Mouse (Mus musculus) stomach, embryonic 15.5 days (tissue): ENCODE measurements around the gene Mterf4. TPM values are rescaled to one million over a fixed set of nuclear protein-coding genes. Genes with fewer than 3 reads are reported as not detected.
A peak's percentile ranks its signal among the peaks of the same experiment; 100 is the strongest.
"Not testable (repeated sequence)": the region's sequence is repeated elsewhere in the genome, so short reads cannot be mapped to it uniquely, and the experiment has no call there.

Experiments
- ATAC-seq: fragments of 200-750 bp; cut with Nextera tagmentation; 2 replicates; pipeline ENCODE4 v1.8.0; 2017; ENCODE audit warnings: low read depth, moderate number of reproducible peaks, moderate TSS enrichment; ENCODE audit not compliant: insufficient read depth, low FRiP score
- H3K27ac ChIP-seq: fragments of 300-500 bp; sonication (generic); 2 replicates; pipeline ENCODE4 v1.5.1; 2015; ENCODE audit warnings: mild to moderate bottlenecking, inconsistent platforms
- H3K27me3 ChIP-seq: fragments of 300-500 bp; sonication (generic); replicated peaks from 2 replicates; pipeline ENCODE4 v1.6.1; 2015; ENCODE audit warnings: inconsistent platforms
- H3K36me3 ChIP-seq: fragments of 300-500 bp; sonication (generic); 2 replicates; pipeline ENCODE4 v1.6.1; 2015; ENCODE audit warnings: inconsistent platforms
- H3K4me1 ChIP-seq: fragments of 300-500 bp; sonication (generic); 2 replicates; pipeline ENCODE4 v1.6.1; 2015; ENCODE audit warnings: inconsistent platforms
- H3K4me2 ChIP-seq: fragments of 300-500 bp; sonication (generic); 2 replicates; pipeline ENCODE4 v1.6.1; 2015; ENCODE audit warnings: mild to moderate bottlenecking, inconsistent platforms
- H3K4me3 ChIP-seq: fragments of 300-500 bp; sonication (generic); replicated peaks from 2 replicates; pipeline ENCODE4 v1.5.1; 2015; ENCODE audit warnings: inconsistent platforms
- H3K9ac ChIP-seq: fragments of 300-500 bp; sonication (generic); 2 replicates; pipeline ENCODE4 v1.6.1; 2015; ENCODE audit warnings: inconsistent platforms
- H3K9me3 ChIP-seq: fragments of 300-500 bp; sonication (generic); 2 replicates; pipeline ENCODE4 v1.6.1; 2016; ENCODE audit warnings: inconsistent platforms
- WGBS: fragments of 180-500 bp; shearing (Covaris S2); methylation state at CpG from one replicate; pipeline ENCODE4 v1.1.7; 2015; 5-methylcytosine and 5-hydroxymethylcytosine counted together
- polyA plus RNA-seq: library from polyadenylated mRNA; unstranded; fragments of >200 nt; fragmentation: Nextera tagmentation; extraction: Ambion mirVana; gene quantifications from 2 replicates; pipeline ENCODE4 v1.2.1, GENCODE M21; 2015

Gene Mterf4
- polyA plus RNA-seq, 1 experiment from 2014 or later, result 24.5 TPM

GRCm38 (mm10) chr1:93294491-93294890 is 11.2 kb downstream of the Mterf4 start:
- ATAC-seq, H3K27ac ChIP-seq, H3K4me2 ChIP-seq, H3K4me1 ChIP-seq, H3K4me3 ChIP-seq, H3K9me3 ChIP-seq, H3K27me3 ChIP-seq, H3K9ac ChIP-seq: not testable (repeated sequence)
- peaks cover 11% of the 10 kb centered on the region for H3K36me3 ChIP-seq
- 75% methylated on average over 3 of the region's 3 CpGs for WGBS

- no peak overlapping the region for H3K9ac ChIP-seq
- no peaks in the 10 kb centered on the region for H3K4me1 ChIP-seq
- no peak overlapping the region for H3K4me2 ChIP-seq
- no peaks in the 10 kb centered on the region for H3K9me3 ChIP-seq
- H3K36me3 ChIP-seq, result peaks cover 5% of the 10 kb centered on the region
- no peak for ATAC-seq
- H3K4me3 ChIP-seq, result no peak overlapping the region
- no peak overlapping the region for H3K27ac ChIP-seq
- WGBS, result 74% methylated on average over 8 of the region's 8 CpGs
- H3K27me3 ChIP-seq, result no peaks in the 10 kb centered on the region
Measured at GRCm38 (mm10) chr1:93292006-93292405, 13.7 kb downstream of the Mterf4 start.

- Histone ChIP-seq H3K4me1 (no peaks in the 10 kb centered on the region), H3K9ac (no peak overlapping the region), H3K36me3 (peaks cover 5% of the 10 kb centered on the region), H3K4me2 (no peak overlapping the region), H3K27me3 (no peaks in the 10 kb centered on the region), H3K4me3 (no peak overlapping the region), H3K9me3 (no peaks in the 10 kb centered on the region), H3K27ac (no peak overlapping the region)
- no peak for ATAC-seq
- 81% methylated on average over 1 of the region's 1 CpGs for WGBS
Measured at GRCm38 (mm10) chr1:93291591-93291990, 14.1 kb downstream of the Mterf4 start.

GRCm38 (mm10) chr1:93290956-93291355 is 14.8 kb downstream of the Mterf4 start:
- no peaks in the 10 kb centered on the region for H3K27me3 ChIP-seq
- no peak overlapping the region for H3K9ac ChIP-seq
- no peak overlapping the region for H3K4me2 ChIP-seq
- no peaks in the 10 kb centered on the region for H3K4me1 ChIP-seq
- no peak overlapping the region for H3K4me3 ChIP-seq
- 81% methylated on average over 4 of the region's 4 CpGs for WGBS
- H3K27ac ChIP-seq, result no peak overlapping the region
- H3K36me3 ChIP-seq, result no peaks in the 10 kb centered on the region; the same call in 1 of the 2 replicates
- no peaks in the 10 kb centered on the region for H3K9me3 ChIP-seq
- no peak for ATAC-seq

GRCm38 (mm10) chr1:93289678-93290214 is 16.0 kb downstream of the Mterf4 start:
- H3K4me2 ChIP-seq, result no peak overlapping the region
- H3K9ac ChIP-seq, result no peak overlapping the region
- no peak overlapping the region for H3K27ac ChIP-seq
- no peaks in the 10 kb centered on the region for H3K36me3 ChIP-seq
- no peaks in the 10 kb centered on the region for H3K4me1 ChIP-seq
- H3K9me3 ChIP-seq, result no peaks in the 10 kb centered on the region
- no peaks in the 10 kb centered on the region for H3K27me3 ChIP-seq
- WGBS, result 39% methylated on average over 3 of the region's 3 CpGs
- no peak overlapping the region for H3K4me3 ChIP-seq
- no peak for ATAC-seq

GRCm38 (mm10) chr1:93277041-93277440 is 28.7 kb downstream of the Mterf4 start:
- 68% methylated on average over 7 of the region's 7 CpGs for WGBS
- no peak for ATAC-seq
- H3K27ac ChIP-seq, result no peak overlapping the region

GRCm38 (mm10) chr1:93275561-93275960 is 30.2 kb downstream of the Mterf4 start:
- Histone ChIP-seq H3K27me3 (no peaks in the 10 kb centered on the region), H3K27ac (no peak overlapping the region), H3K36me3 (no peaks in the 10 kb centered on the region; the same call in 1 of the 2 replicates), H3K4me1 (no peaks in the 10 kb centered on the region), H3K9me3 (no peaks in the 10 kb centered on the region), H3K4me3 (no peak overlapping the region), H3K9ac (no peak overlapping the region), H3K4me2 (no peak overlapping the region)
- 72% methylated on average over 6 of the region's 6 CpGs for WGBS
- no peak for ATAC-seq

More at GRCm38 (mm10) chr1:93277041-93277440, 28.7 kb downstream of the Mterf4 start:
- no peaks in the 10 kb centered on the region; the same call in 1 of the 2 replicates for H3K36me3 ChIP-seq
- H3K9me3 ChIP-seq, result no peaks in the 10 kb centered on the region
- H3K27me3 ChIP-seq, result no peaks in the 10 kb centered on the region
- no peak overlapping the region for H3K4me2 ChIP-seq
- H3K4me1 ChIP-seq, result no peaks in the 10 kb centered on the region
- H3K9ac ChIP-seq, result no peak overlapping the region
- H3K4me3 ChIP-seq, result no peak overlapping the region

GRCm38 (mm10) chr1:93272409-93272821 is 33.3 kb downstream of the Mterf4 start:
- peak; percentile 31; the same call in 1 of the 2 replicates for ATAC-seq
- Histone ChIP-seq H3K4me3 (no peak overlapping the region), H3K27ac (no peak overlapping the region), H3K27me3 (no peaks in the 10 kb centered on the region), H3K9ac (no peak overlapping the region), H3K36me3 (no peaks in the 10 kb centered on the region; the same call in 1 of the 2 replicates), H3K4me1 (no peaks in the 10 kb centered on the region), H3K9me3 (no peaks in the 10 kb centered on the region), H3K4me2 (no peak overlapping the region)
- under 1% methylated on average over 16 of the region's 16 CpGs for WGBS

- Histone ChIP-seq H3K36me3 (no peaks in the 10 kb centered on the region; the same call in 1 of the 2 replicates), H3K4me3 (no peak overlapping the region)
- ATAC-seq, result no peak
Measured at GRCm38 (mm10) chr1:93271751-93272150, 34.0 kb downstream of the Mterf4 start.

GRCm38 (mm10) chr1:93270516-93271240 is 35.0 kb downstream of the Mterf4 start:
- no peaks in the 10 kb centered on the region for H3K9me3 ChIP-seq
- 58% methylated on average over 3 of the region's 3 CpGs for WGBS
- H3K27ac ChIP-seq, result no peak overlapping the region
- no peak overlapping the region for H3K9ac ChIP-seq
- no peaks in the 10 kb centered on the region; the same call in 1 of the 2 replicates for H3K36me3 ChIP-seq
- no peaks in the 10 kb centered on the region for H3K27me3 ChIP-seq
- ATAC-seq, result no peak
- no peak overlapping the region for H3K4me3 ChIP-seq
- H3K4me2 ChIP-seq, result no peak overlapping the region
- no peaks in the 10 kb centered on the region for H3K4me1 ChIP-seq

More at GRCm38 (mm10) chr1:93271751-93272150, 34.0 kb downstream of the Mterf4 start:
- H3K9ac ChIP-seq, result no peak overlapping the region
- no peaks in the 10 kb centered on the region for H3K27me3 ChIP-seq
- H3K4me2 ChIP-seq, result no peak overlapping the region
- no peaks in the 10 kb centered on the region for H3K9me3 ChIP-seq
- H3K4me1 ChIP-seq, result no peaks in the 10 kb centered on the region
- H3K27ac ChIP-seq, result no peak overlapping the region
- 71% methylated on average over 6 of the region's 6 CpGs for WGBS

GRCm38 (mm10) chr1:93268246-93268645 is 37.5 kb downstream of the Mterf4 start:
- Histone ChIP-seq H3K4me3 (no peak overlapping the region), H3K36me3 (no peaks in the 10 kb centered on the region), H3K4me2 (no peak overlapping the region), H3K9ac (no peak overlapping the region), H3K27me3 (no peaks in the 10 kb centered on the region), H3K9me3 (no peaks in the 10 kb centered on the region), H3K27ac (no peak overlapping the region), H3K4me1 (no peaks in the 10 kb centered on the region)
- 80% methylated on average over 2 of the region's 2 CpGs for WGBS
- ATAC-seq, result no peak

- H3K36me3 ChIP-seq, result no peaks in the 10 kb centered on the region
- no peaks in the 10 kb centered on the region for H3K9me3 ChIP-seq
- no peak overlapping the region for H3K4me2 ChIP-seq
- 49% methylated on average over 3 of the region's 3 CpGs for WGBS
- ATAC-seq, result no peak
- no peak overlapping the region for H3K4me3 ChIP-seq
- no peaks in the 10 kb centered on the region for H3K27me3 ChIP-seq
- no peak overlapping the region for H3K27ac ChIP-seq
- H3K4me1 ChIP-seq, result no peaks in the 10 kb centered on the region
- H3K9ac ChIP-seq, result no peak overlapping the region
Measured at GRCm38 (mm10) chr1:93267207-93267606, 38.5 kb downstream of the Mterf4 start.
